1 mouse cellular context compared by ENCODE assay signal in the genomic region with DNA sequence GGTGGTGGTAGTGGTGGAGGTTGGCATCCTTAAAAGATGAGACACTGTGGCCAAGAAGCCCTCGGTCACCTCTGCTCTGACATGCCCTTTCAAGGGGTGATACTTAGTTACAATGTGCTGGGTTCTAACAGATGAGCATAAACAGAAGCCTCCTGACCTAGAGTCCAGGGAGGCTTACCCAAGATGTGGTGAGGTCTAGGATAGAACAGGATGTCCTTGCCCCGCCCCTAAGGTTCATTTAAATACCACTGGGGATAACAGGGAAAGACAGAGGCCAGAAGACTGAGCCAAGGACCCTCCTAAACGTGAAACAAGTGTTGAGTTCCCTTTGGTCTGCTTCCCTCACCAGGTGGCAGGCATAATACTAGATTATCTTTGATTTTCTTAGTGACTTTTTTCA.
TF ChIP-seq lines count a peak whose summit lies in the region.

No protein-coding gene starts in this region.

TF ChIP-seq in MEL, 35 proteins besides CTCF, POLR2A, EP300 and RAD21:
- TF ChIP-seq MAFK (IDR thresholded peaks at IDR 0.05; ENCODE audit: borderline replicate concordance, low read depth, low read length): no peak
- TF ChIP-seq ZNF384 (IDR thresholded peaks at IDR 0.05; ENCODE audit: low read depth, low read length): no peak
- TF ChIP-seq ETS1 (IDR thresholded peaks at IDR 0.05; ENCODE audit: low read depth, low read length): no peak
TF ChIP-seq in MEL: peak in this region for 0.
